Mouse (Mus musculus) hindbrain, postnatal 0 days (tissue): ENCODE measurements at regions not wholly inside any gene's neighbourhood (a gene's known extent, or its start where the extent isn't known, plus 50 kb on each side); places are given as distances from the start of the nearest gene placed in this dataset.

Experiments used
- ATAC-seq: fragments of 200-750 bp; cut with Nextera tagmentation; 2 replicates; pipeline ENCODE4 v1.8.0; 2017; ENCODE audit warnings: mild to moderate bottlenecking, moderate TSS enrichment, moderate library complexity
- DNase-seq: peaks from one replicate; pipeline ENCODE4 v3.0.0-alpha.2; 2015; ENCODE audit warnings: low spot score
- H3K27ac ChIP-seq: fragments of 300-500 bp; sonication (generic); 2 replicates; pipeline ENCODE4 v1.5.1; 2014; ENCODE audit warnings: mild to moderate bottlenecking
- H3K27me3 ChIP-seq: fragments of 300-500 bp; sonication (generic); 2 replicates; pipeline ENCODE4 v1.6.1; 2014; ENCODE audit warnings: low read length, mixed read lengths; ENCODE audit not compliant: insufficient read depth
- H3K36me3 ChIP-seq: fragments of 300-500 bp; sonication (generic); 2 replicates; pipeline ENCODE4 v1.6.1; 2014; ENCODE audit warnings: low read length, mixed read lengths; ENCODE audit not compliant: insufficient read depth
- H3K4me1 ChIP-seq: fragments of 300-500 bp; sonication (generic); 2 replicates; pipeline ENCODE4 v1.6.1; 2014; ENCODE audit warnings: antibody characterized with exemption, low read length, mixed read lengths; ENCODE audit not compliant: insufficient read depth
- H3K4me2 ChIP-seq: fragments of 300-500 bp; sonication (generic); 2 replicates; pipeline ENCODE4 v1.6.1; 2014; ENCODE audit warnings: low read depth, mild to moderate bottlenecking, low read length, moderate library complexity, mixed read lengths
- H3K4me3 ChIP-seq: fragments of 300-500 bp; sonication (generic); 2 replicates; pipeline ENCODE4 v1.5.1; 2014; ENCODE audit warnings: low read length
- H3K9ac ChIP-seq: fragments of 300-500 bp; sonication (generic); replicated peaks from 2 replicates; pipeline ENCODE4 v1.6.1; 2014; ENCODE audit warnings: mild to moderate bottlenecking, low read length, moderate library complexity, mixed read lengths
- H3K9me3 ChIP-seq: fragments of 300-500 bp; sonication (generic); 2 replicates; pipeline ENCODE4 v1.6.1; 2016; ENCODE audit warnings: low read length, mixed read lengths
- CTCF ChIP-seq: IDR thresholded peaks from 2 replicates; pipeline ENCODE4 v1.5.1; 2016; ENCODE audit warnings: antibody characterized with exemption, control low read depth, low read depth
- WGBS: fragments of 180-500 bp; shearing (Covaris S2); extraction: QIAGEN DNeasy Blood & Tissue Kit; methylation state at CpG from one replicate; pipeline ENCODE4 v1.1.7; 2014; 5-methylcytosine and 5-hydroxymethylcytosine counted together

GRCm38 (mm10) chr1:137617513-137617912, 558.0 kb downstream of the Ptprc start:
- Histone ChIP-seq H3K9me3 (no peaks in the 10 kb centered on the region), H3K36me3 (no peaks in the 10 kb centered on the region), H3K27me3 (no peaks in the 10 kb centered on the region), H3K9ac (no peak overlapping the region), H3K27ac (no peak overlapping the region), H3K4me1 (peaks cover 3% of the 10 kb centered on the region; the same call in 1 of the 2 replicates), H3K4me3 (no peak overlapping the region), H3K4me2 (no peak overlapping the region)
- TF ChIP-seq CTCF: 0 out of 2 replicates have a peak, but pooled peaks have one; percentile 2
- DNase-seq: peak; percentile 31
- peak; percentile 47; the same call in 1 of the 2 replicates for ATAC-seq
- 48% methylated on average over 5 of the region's 5 CpGs for WGBS

- H3K4me2 ChIP-seq: no peak overlapping the region
- TF ChIP-seq CTCF: no peak
- H3K9me3 ChIP-seq: no peaks in the 10 kb centered on the region
- DNase-seq (no peak), ATAC-seq (no peak)
- no peaks in the 10 kb centered on the region for H3K4me1 ChIP-seq
- no peak overlapping the region for H3K4me3 ChIP-seq
- no peak overlapping the region for H3K27ac ChIP-seq
- 73% methylated on average over 1 of the region's 1 CpGs for WGBS
- H3K27me3 ChIP-seq: no peaks in the 10 kb centered on the region
- no peak overlapping the region for H3K9ac ChIP-seq
- H3K36me3 ChIP-seq: no peaks in the 10 kb centered on the region
Observed at GRCm38 (mm10) chr1:137606716-137607115, 568.8 kb downstream of the Ptprc start.

GRCm38 (mm10) chr1:137605890-137606663, 569.4 kb downstream of the Ptprc start:
- H3K27me3 ChIP-seq: no peaks in the 10 kb centered on the region
- H3K4me1 ChIP-seq: no peaks in the 10 kb centered on the region
- H3K9me3 ChIP-seq: no peaks in the 10 kb centered on the region
- H3K27ac ChIP-seq: no peak overlapping the region
- TF ChIP-seq CTCF: no peak
- ATAC-seq: peak; percentile 63; the same call in 1 of the 2 replicates
- H3K36me3 ChIP-seq: no peaks in the 10 kb centered on the region
- DNase-seq: peak; percentile 57
- no peak overlapping the region for H3K4me2 ChIP-seq
- 28% methylated on average over 11 of the region's 11 CpGs for WGBS
- H3K9ac ChIP-seq: no peak overlapping the region
- no peak overlapping the region for H3K4me3 ChIP-seq

- Histone ChIP-seq H3K4me2 (no peak overlapping the region), H3K4me3 (no peak overlapping the region)
Observed at GRCm38 (mm10) chr1:137593732-137594131, 581.8 kb downstream of the Ptprc start.

GRCm38 (mm10) chr1:137591891-137592290, 583.6 kb downstream of the Ptprc start:
- Histone ChIP-seq H3K27me3 (no peaks in the 10 kb centered on the region), H3K4me2 (no peak overlapping the region), H3K36me3 (no peaks in the 10 kb centered on the region), H3K4me3 (no peak overlapping the region), H3K9me3 (no peaks in the 10 kb centered on the region), H3K4me1 (0 out of 2 replicates have a peak, but pooled peaks cover 3% of the 10 kb centered on the region), H3K27ac (no peak overlapping the region), H3K9ac (no peak overlapping the region)
- 60% methylated on average over 2 of the region's 2 CpGs for WGBS
- DNase-seq: no peak
- ATAC-seq: no peak
- no peak for TF ChIP-seq CTCF

More at GRCm38 (mm10) chr1:137593732-137594131, 581.8 kb downstream of the Ptprc start:
- 89% methylated on average over 7 of the region's 7 CpGs for WGBS
- ATAC-seq (no peak), DNase-seq (no peak)
- H3K27ac ChIP-seq: no peak overlapping the region
- H3K4me1 ChIP-seq: 0 out of 2 replicates have a peak, but pooled peaks cover 3% of the 10 kb centered on the region
- no peak for TF ChIP-seq CTCF
- H3K27me3 ChIP-seq: no peaks in the 10 kb centered on the region
- H3K9ac ChIP-seq: no peak overlapping the region
- no peaks in the 10 kb centered on the region for H3K36me3 ChIP-seq
- H3K9me3 ChIP-seq: no peaks in the 10 kb centered on the region

GRCm38 (mm10) chr1:137591295-137591694, 584.2 kb downstream of the Ptprc start:
- H3K4me3 ChIP-seq: no peak overlapping the region
- no peak overlapping the region for H3K27ac ChIP-seq
- no peaks in the 10 kb centered on the region for H3K27me3 ChIP-seq
- 46% methylated on average over 3 of the region's 3 CpGs for WGBS
- 0 out of 2 replicates have a peak, but pooled peaks cover 3% of the 10 kb centered on the region for H3K4me1 ChIP-seq
- no peaks in the 10 kb centered on the region for H3K36me3 ChIP-seq
- DNase-seq (peak; percentile 39), ATAC-seq (peak; percentile 45; the same call in 1 of the 2 replicates)
- H3K4me2 ChIP-seq: no peak overlapping the region
- H3K9ac ChIP-seq: no peak overlapping the region
- no peaks in the 10 kb centered on the region for H3K9me3 ChIP-seq
- TF ChIP-seq CTCF: no peak
